ENCODE assay signal across 9 mouse cellular contexts in the genomic region with DNA sequence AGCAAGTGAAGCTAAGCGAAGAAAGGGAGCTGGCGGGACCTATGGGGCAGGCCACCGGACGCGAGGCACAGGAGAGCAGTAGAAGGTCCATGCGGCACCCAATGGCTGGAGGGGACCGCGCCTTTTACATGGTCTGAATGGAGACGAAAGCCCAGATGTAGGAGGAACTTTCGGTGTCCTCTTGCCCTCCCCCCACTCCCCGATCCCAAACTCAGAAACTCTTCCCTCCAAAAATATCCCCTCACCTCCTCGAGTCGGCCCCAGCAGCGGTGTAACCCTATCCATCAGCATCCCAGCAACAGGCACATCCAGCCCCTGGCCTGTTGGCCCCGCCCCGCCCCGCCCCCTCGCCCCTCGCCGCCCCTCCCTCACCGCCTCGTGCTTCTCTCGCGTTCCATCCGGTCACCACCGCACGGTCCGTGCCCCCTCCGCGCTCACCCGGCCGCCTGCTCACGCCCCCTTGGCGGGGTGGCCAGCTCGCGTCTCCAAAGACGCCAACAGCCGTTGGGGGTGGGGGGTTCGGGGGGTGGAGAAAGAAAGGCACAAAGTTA. TPM values are rescaled to one million over a fixed set of nuclear protein-coding genes. Genes with fewer than 3 reads are reported as not detected.
DNase-seq lines count a peak whose midpoint lies in the region; ATAC-seq and TF ChIP-seq lines count a peak whose summit lies in the region.
"Had no signal": no experiment of that assay in that cellular context is flagged by ENCODE, and none has a peak within 500 bp of the region (broad histone marks: within the 10 kb centered on the region; RNA-seq: fewer than 3 reads in every experiment).

Gene Fndc3c1, minus strand, starts transcription at position 301 of the 551 bp plus-strand sequence.

- peak within 1 kb of the TSS; percentile 73 for H3K4me2 ChIP-seq in kidney, embryonic 15.5 days
- H3K4me2 ChIP-seq in embryonic facial prominence, embryonic 11.5 days (ENCODE audit: low read depth, low read length), result peak within 1 kb of the TSS; percentile 53
- peak within 1 kb of the TSS; percentile 60 for H3K4me2 ChIP-seq in hindbrain, embryonic 11.5 days (replicated peaks; ENCODE audit: low read depth, low read length)
- peak within 1 kb of the TSS; percentile 34 for H3K4me2 ChIP-seq in liver, embryonic 14.5 days (ENCODE audit: low read depth)
- H3K4me2 ChIP-seq in stomach, embryonic 14.5 days (replicated peaks; ENCODE audit: low read depth, low read length), result peak within 1 kb of the TSS; percentile 47

- H3K27me3 ChIP-seq in kidney, embryonic 15.5 days, result peaks cover 38% of the 10 kb centered on the region
- H3K27me3 ChIP-seq in embryonic facial prominence, embryonic 11.5 days (ENCODE audit: control insufficient read depth, insufficient read depth, low read length), result no peaks in the 10 kb centered on the region
- H3K27me3 ChIP-seq in hindbrain, embryonic 11.5 days (ENCODE audit: control insufficient read depth, insufficient read depth, low read length), result peaks cover 4% of the 10 kb centered on the region
- H3K27me3 ChIP-seq in liver, embryonic 14.5 days (ENCODE audit: control insufficient read depth, insufficient read depth, low read length), result peaks cover 11% of the 10 kb centered on the region
- no peaks in the 10 kb centered on the region for H3K27me3 ChIP-seq in stomach, embryonic 14.5 days (ENCODE audit: control insufficient read depth, insufficient read depth, low read length)

- no peaks in the 10 kb centered on the region for H3K36me3 ChIP-seq in kidney, embryonic 15.5 days
- no peaks in the 10 kb centered on the region for H3K36me3 ChIP-seq in embryonic facial prominence, embryonic 11.5 days (replicated peaks; ENCODE audit: control insufficient read depth, insufficient read depth, low read depth, low read length)
- no peaks in the 10 kb centered on the region for H3K36me3 ChIP-seq in hindbrain, embryonic 11.5 days (ENCODE audit: control insufficient read depth, insufficient read depth, low read length)
- no peaks in the 10 kb centered on the region for H3K36me3 ChIP-seq in liver, embryonic 14.5 days (replicated peaks; ENCODE audit: control insufficient read depth, insufficient read depth, low read depth)
- H3K36me3 ChIP-seq in stomach, embryonic 14.5 days (ENCODE audit: control insufficient read depth, insufficient read depth, low read length), result no peaks in the 10 kb centered on the region

- H3K27ac ChIP-seq in kidney, embryonic 15.5 days, result 0 out of 2 replicates have a peak within 1 kb of the TSS, but pooled peaks have one; percentile 18
- H3K27ac ChIP-seq in embryonic facial prominence, embryonic 11.5 days (replicated peaks; ENCODE audit: low read depth, low read length), result peak within 1 kb of the TSS; percentile 15
- H3K27ac ChIP-seq in hindbrain, embryonic 11.5 days (ENCODE audit: low read depth, low read length), result no peak within 1 kb of the TSS
- H3K27ac ChIP-seq in liver, embryonic 14.5 days, result no peak within 1 kb of the TSS
- no peak within 1 kb of the TSS for H3K27ac ChIP-seq in stomach, embryonic 14.5 days (ENCODE audit: low read length)
- H3K27ac ChIP-seq: macrophage had no signal

- no peaks in the 10 kb centered on the region for H3K9me3 ChIP-seq in kidney, embryonic 15.5 days (replicated peaks)
- no peaks in the 10 kb centered on the region for H3K9me3 ChIP-seq in embryonic facial prominence, embryonic 11.5 days (replicated peaks; ENCODE audit: control insufficient read depth, low read length)
- no peaks in the 10 kb centered on the region for H3K9me3 ChIP-seq in hindbrain, embryonic 11.5 days (ENCODE audit: control insufficient read depth, low read length)
- H3K9me3 ChIP-seq in liver, embryonic 14.5 days (ENCODE audit: control insufficient read depth, low read length), result no peaks in the 10 kb centered on the region
- H3K9me3 ChIP-seq in stomach, embryonic 14.5 days (ENCODE audit: control insufficient read depth, low read depth, low read length), result no peaks in the 10 kb centered on the region

- WGBS in kidney, embryonic 15.5 days, result 21% methylated on average over 23 of the region's 39 CpGs
- 26% methylated on average over 12 of the region's 39 CpGs for WGBS in embryonic facial prominence, embryonic 11.5 days
- 20% methylated on average over 34 of the region's 39 CpGs for WGBS in hindbrain, embryonic 11.5 days
- 16% methylated on average over 23 of the region's 39 CpGs for WGBS in liver, embryonic 14.5 days (ENCODE audit: insufficient replicate concordance)
- 21% methylated on average over 33 of the region's 39 CpGs for WGBS in stomach, embryonic 14.5 days

- ATAC-seq in kidney, embryonic 15.5 days (replicated peaks; ENCODE audit: low FRiP score), result peak; percentile 98
- ATAC-seq in embryonic facial prominence, embryonic 11.5 days (replicated peaks; ENCODE audit: insufficient number of reproducible peaks, low FRiP score, low TSS enrichment, low read depth), result peak; percentile 97
- ATAC-seq in hindbrain, embryonic 11.5 days (ENCODE audit: low FRiP score), result peak; percentile 95
- ATAC-seq in liver, embryonic 14.5 days (ENCODE audit: insufficient read depth), result no peak
- ATAC-seq in stomach, embryonic 14.5 days (ENCODE audit: insufficient number of reproducible peaks, insufficient read depth, low FRiP score, low read depth), result peak; percentile 90
- no peak for ATAC-seq in inflammation-experienced regulatory T-cells, adult 6 months

- DNase-seq in kidney, adult 18-20 months, result no peak
- DNase-seq in embryonic facial prominence, embryonic 11.5 days (ENCODE audit: low spot score), result peak; percentile 72
- DNase-seq in hindbrain, embryonic 11.5 days (ENCODE audit: low spot score), result peak; percentile 59
- DNase-seq in liver, embryonic 14.5 days (ENCODE audit: low read depth in 3 of 3, low spot score in 3 of 3), result no peak
- no peak for DNase-seq in frontal cortex, postnatal 25 days (ENCODE audit: low spot score in 2 of 2)

- H3K4me1 ChIP-seq in kidney, embryonic 15.5 days, result no peaks in the 10 kb centered on the region
- no peaks in the 10 kb centered on the region for H3K4me1 ChIP-seq in embryonic facial prominence, embryonic 11.5 days (ENCODE audit: control insufficient read depth, insufficient read depth, low read length)
- no peaks in the 10 kb centered on the region for H3K4me1 ChIP-seq in hindbrain, embryonic 11.5 days (replicated peaks; ENCODE audit: control insufficient read depth, insufficient read depth, low read length)
- no peaks in the 10 kb centered on the region for H3K4me1 ChIP-seq in liver, embryonic 14.5 days (replicated peaks; ENCODE audit: control insufficient read depth in 2 of 2, insufficient read depth in 2 of 2, low read length in 1 of 2)
- H3K4me1 ChIP-seq in stomach, embryonic 14.5 days (ENCODE audit: control insufficient read depth, insufficient read depth, low read length), result no peaks in the 10 kb centered on the region

- H3K9ac ChIP-seq in kidney, embryonic 15.5 days, result 0 out of 2 replicates have a peak within 1 kb of the TSS, but pooled peaks have one; percentile 31
- H3K9ac ChIP-seq in embryonic facial prominence, embryonic 11.5 days (replicated peaks; ENCODE audit: low read length), result peak within 1 kb of the TSS; percentile 56
- no peak within 1 kb of the TSS for H3K9ac ChIP-seq in hindbrain, embryonic 11.5 days (ENCODE audit: low read depth, low read length)
- no peak within 1 kb of the TSS for H3K9ac ChIP-seq in liver, embryonic 14.5 days (replicated peaks)
- 0 out of 2 replicates have a peak within 1 kb of the TSS, but pooled peaks have one; percentile 14 for H3K9ac ChIP-seq in stomach, embryonic 14.5 days (replicated peaks; ENCODE audit: low read depth, low read length)

- TF ChIP-seq CTCF in liver, embryonic 14.5 days (IDR thresholded peaks at IDR 0.05; ENCODE audit: low read depth), result no peak

- peak within 1 kb of the TSS; percentile 50 for H3K4me3 ChIP-seq in kidney, embryonic 15.5 days (replicated peaks)
- peak within 1 kb of the TSS; percentile 30 for H3K4me3 ChIP-seq in embryonic facial prominence, embryonic 11.5 days (ENCODE audit: low read depth, low read length)
- H3K4me3 ChIP-seq in hindbrain, embryonic 11.5 days (ENCODE audit: low read depth, low read length), result peak within 1 kb of the TSS; percentile 36
- H3K4me3 ChIP-seq in liver, embryonic 14.5 days (ENCODE audit: insufficient read depth in 1 of 2, low read depth in 2 of 2, low read length in 2 of 2), result peak within 1 kb of the TSS; percentile 6 to 11; a peak in 2 of 4 replicates
- H3K4me3 ChIP-seq in stomach, embryonic 14.5 days (ENCODE audit: low read depth, low read length), result peak within 1 kb of the TSS; percentile 36

- no peak for TF ChIP-seq EP300 in liver, embryonic 14.5 days (IDR thresholded peaks at IDR 0.05; ENCODE audit: low read depth)

RNA-seq across cellular contexts. Expression of gene Fndc3c1, which starts in this region (rescaled TPM):
- 10.0 and 10.5 TPM in 2 replicates for polyA plus RNA-seq in kidney, embryonic 15.5 days (2015; fragmentation: Nextera tagmentation; extraction: Ambion mirVana)
- polyA plus RNA-seq in embryonic facial prominence, embryonic 11.5 days (2014; fragmentation: Nextera tagmentation; extraction: Ambion mirVana), result 90.9 and 107 TPM in 2 replicates
- polyA plus RNA-seq in hindbrain, embryonic 11.5 days (2014; fragmentation: Nextera tagmentation; extraction: Ambion mirVana), result 24.1 and 29.5 TPM in 2 replicates
- 0.15 and 0.16 TPM in 2 replicates for polyA plus RNA-seq in liver, embryonic 14.5 days (2012; rRNA removed)
- polyA plus RNA-seq in liver, embryonic 14.5 days (2014; fragmentation: Nextera tagmentation; extraction: Ambion mirVana), result 0.09 and 0.27 TPM in 2 replicates
- polyA plus RNA-seq in stomach, embryonic 14.5 days (2014; fragmentation: Nextera tagmentation; extraction: Ambion mirVana), result 11.6 and 12.9 TPM in 2 replicates
- polyA plus RNA-seq in inflammation-experienced regulatory T-cells, adult 6 months (2017; shearing (Covaris generic)), result under 1 TPM in 1 of 3 experiments, not detected in 2; 0.35 TPM
- polyA plus RNA-seq: macrophage had no signal

Comparison
In these comparisons a context has a peak if more than half of its experiments do, and no peak if none do; other contexts are left out.
1. ATAC-seq: peak in kidney, embryonic 15.5 days (single experiment), embryonic facial prominence, embryonic 11.5 days (single experiment), hindbrain, embryonic 11.5 days (single experiment) and stomach, embryonic 14.5 days (single experiment); none in liver, embryonic 14.5 days (single experiment) and inflammation-experienced regulatory T-cells, adult 6 months (single experiment).
2. H3K27ac ChIP-seq: peak in kidney, embryonic 15.5 days (single experiment) and embryonic facial prominence, embryonic 11.5 days (single experiment); none in hindbrain, embryonic 11.5 days (single experiment), liver, embryonic 14.5 days (single experiment) and stomach, embryonic 14.5 days (single experiment).
3. H3K9ac ChIP-seq: peak in kidney, embryonic 15.5 days (single experiment), embryonic facial prominence, embryonic 11.5 days (single experiment) and stomach, embryonic 14.5 days (single experiment); none in hindbrain, embryonic 11.5 days (single experiment) and liver, embryonic 14.5 days (single experiment).
4. DNase-seq: peak in embryonic facial prominence, embryonic 11.5 days (single experiment) and hindbrain, embryonic 11.5 days (single experiment); none in kidney, adult 18-20 months (single experiment), liver, embryonic 14.5 days (0 of 3) and frontal cortex, postnatal 25 days (0 of 2).
5. Peak in every context shown above with its lines, with median percentiles within 50 percentile points of each other: H3K4me2 ChIP-seq and H3K4me3 ChIP-seq.